Mouse (Mus musculus) skeletal muscle tissue, adult 2 months (tissue): ENCODE data around the gene Fer1l5.

ENCODE experiments used
- DNase-seq: peaks from one replicate; pipeline ENCODE4 v3.0.0-alpha.2; 2012; ENCODE audit warnings: low read depth, low spot score

The Fer1l5 gene

GRCm38 (mm10) chr1:36429511-36429910 is 57.4 kb downstream of the Fer1l5 start:
- DNase-seq, result no peak

DNA sequence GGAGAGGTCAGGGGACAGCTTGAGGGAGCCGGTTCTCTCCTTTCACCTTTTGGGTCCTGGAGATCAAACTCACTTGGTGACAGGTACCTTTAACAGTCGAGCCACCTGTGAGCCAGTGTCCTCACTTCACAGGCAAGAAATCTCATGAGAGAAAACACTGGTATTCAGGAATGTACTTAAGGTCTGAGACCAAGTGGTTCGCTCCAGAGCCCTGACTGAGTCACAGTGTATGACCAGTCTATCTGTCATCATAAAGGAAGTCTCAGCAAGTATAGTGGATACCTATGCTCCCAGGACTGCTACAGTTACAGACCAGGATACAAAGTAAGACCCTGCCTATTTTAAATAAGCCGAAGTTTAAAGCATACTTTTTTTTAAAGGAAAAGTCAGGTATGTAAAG is 60.9 kb downstream of the Fer1l5 start:
- no peak for DNase-seq

GRCm38 (mm10) chr1:36433616-36434015 is 61.5 kb downstream of the Fer1l5 start:
- no peak for DNase-seq

DNA sequence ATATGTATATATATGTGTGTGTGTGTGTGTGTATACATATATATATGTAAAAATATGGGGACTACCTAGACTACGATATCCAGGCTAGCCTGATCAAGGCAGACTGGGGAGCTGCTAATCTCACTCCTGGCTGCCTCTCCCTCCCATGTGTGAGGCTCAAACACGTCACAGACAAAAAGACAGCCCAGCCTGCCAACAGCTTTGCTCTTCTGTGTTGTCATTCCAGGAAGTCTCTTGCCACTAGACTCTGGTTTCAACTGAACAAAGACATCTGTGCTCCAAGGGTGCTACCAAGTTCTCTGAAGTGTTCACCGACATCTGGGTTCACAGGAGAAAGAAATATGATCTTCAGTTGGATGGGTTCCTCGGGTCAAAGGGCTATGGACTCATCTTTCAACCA is 63.0 kb downstream of the Fer1l5 start:
- DNase-seq, result peak; percentile 10

DNA sequence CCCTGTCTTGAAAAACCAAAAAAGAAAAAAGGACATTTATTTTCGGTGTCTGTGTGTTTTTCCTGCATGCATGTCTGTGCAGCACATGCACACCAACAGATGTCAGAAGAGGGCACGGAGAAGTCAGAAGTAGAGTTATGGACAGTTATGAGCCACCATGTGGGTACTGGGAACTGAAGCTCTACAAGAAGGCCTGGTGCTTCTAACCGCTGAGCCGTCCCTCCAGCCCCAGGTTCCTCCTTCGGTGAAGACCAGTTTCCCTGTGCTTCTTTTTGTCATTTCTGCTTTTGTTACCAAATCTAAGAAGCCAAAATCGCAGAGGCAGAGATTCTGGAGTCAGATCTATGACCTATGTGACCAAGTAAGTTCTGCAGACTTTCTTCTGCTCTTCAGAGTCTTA is 64.4 kb downstream of the Fer1l5 start:
- no peak for DNase-seq

- DNase-seq, result no peak
Measured at GRCm38 (mm10) chr1:36437223-36437622, 65.1 kb downstream of the Fer1l5 start.

DNA sequence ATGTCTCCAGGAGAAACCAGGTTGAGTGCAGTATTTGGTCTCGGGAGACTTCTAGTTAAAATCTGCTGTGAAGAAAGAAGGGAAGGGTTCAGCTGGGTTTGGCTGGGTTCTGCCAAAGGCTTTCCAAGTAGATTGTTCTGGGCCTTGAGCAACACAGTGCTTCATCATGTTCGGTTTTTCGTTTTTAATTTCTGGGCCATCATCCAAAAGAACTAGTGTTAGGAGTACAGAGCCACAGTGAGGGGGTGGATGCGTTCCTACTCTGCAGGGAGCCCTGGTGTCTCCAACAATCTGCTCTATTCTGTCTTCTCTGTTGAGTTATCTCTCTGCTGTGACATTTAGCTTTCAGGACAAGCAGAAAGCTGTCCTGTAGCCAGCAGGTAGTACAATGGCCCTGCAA is 69.0 kb downstream of the Fer1l5 start:
- peak; percentile 65 for DNase-seq

GRCm38 (mm10) chr1:36444471-36445464 is 72.7 kb downstream of the Fer1l5 start, which contains the start of gene Lman2l:
Gene Lman2l (minus strand): TSS chr1:36445271.
- peak; percentile 90 for DNase-seq

GRCm38 (mm10) chr1:36445508-36445907 is 73.4 kb downstream of the Fer1l5 start:
- no peak for DNase-seq

DNA sequence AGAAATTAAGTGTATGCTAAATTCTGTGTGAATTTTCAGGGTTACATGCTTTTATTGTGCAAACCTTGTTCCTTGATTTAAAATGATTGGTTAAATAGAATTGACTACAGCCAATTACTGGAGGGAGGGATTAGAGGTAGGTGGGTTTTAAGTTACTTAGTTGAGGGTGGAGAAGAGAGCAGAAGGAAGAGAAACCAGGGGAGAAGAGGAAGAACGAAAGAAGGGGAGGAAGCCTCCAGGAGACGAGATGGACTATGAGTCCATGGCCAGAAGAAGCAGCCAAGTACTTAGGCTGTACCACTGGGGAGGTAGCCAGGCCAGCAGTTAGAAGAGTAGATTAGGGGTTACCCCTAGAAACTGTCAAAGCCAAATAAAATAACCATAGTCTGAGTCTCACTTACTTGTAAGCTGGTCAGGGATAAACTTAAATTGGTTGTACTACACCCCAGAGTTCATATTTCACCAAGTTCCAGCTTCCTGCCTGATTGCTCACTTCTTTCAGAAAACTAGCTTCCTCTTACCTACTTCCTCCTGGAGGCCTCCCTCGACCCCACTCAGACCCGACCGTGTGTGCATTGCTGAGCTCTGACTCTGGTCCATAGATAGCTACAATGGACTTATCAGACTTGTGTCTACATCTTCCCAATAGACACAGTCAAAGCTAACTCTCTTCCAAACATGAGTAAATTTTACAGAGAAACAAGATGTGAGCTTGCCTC is 74.2 kb downstream of the Fer1l5 start:
- DNase-seq, result no peak

DNA sequence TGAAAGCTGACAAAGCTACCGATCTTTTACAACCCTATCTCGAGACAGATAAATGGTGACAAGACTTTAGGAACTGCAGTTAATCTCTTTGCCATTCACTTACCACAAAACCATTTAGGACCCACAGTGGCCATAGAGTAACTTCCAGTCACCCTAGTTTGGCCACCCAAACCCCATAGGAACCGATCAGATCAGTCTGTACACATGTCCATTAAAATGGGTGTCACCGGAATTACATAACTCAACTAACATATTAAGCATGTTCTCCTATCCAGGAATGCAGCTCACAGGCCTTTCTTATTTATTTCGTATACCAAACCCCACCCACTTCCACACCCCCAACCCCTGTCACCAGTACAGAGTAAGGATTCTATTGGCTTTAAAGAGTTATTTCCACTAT is 74.8 kb downstream of the Fer1l5 start:
- DNase-seq, result no peak

DNA sequence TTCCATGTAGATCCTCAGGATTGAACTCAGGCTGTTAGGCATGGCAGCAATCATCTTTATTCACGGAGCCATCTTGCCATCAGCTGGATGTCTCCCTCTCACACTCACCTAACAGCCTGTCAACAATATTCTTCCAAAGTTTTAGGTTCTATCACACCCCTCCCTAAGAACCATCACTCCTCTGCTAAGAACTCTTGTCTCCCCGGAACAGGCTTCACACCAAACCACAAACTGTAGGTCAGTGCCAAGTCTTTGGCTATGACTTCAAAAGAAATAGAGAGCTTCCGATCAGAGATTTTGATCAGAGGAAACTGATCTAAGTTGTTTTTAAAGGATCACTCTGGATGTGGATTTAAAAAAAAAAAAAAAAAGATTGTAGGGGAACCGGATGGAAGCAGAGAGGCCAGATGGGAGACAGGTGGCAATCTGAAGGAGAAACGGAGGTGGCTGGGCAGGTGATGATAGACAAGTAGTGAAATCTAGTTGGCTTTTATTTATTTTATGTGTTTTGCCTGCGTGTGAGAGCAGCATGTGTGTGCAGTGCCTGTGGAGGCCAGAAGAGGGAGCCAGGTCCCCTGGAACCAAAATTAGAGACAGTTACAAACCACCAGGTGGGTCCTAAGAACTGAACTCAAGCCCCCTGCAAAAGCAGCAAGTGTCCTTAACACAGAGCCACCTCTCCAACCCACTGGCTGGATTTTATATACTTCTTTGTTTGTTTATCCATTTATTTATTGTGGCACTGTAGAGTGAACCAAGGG is 82.1 kb downstream of the Fer1l5 start:
- no peak for DNase-seq

DNA sequence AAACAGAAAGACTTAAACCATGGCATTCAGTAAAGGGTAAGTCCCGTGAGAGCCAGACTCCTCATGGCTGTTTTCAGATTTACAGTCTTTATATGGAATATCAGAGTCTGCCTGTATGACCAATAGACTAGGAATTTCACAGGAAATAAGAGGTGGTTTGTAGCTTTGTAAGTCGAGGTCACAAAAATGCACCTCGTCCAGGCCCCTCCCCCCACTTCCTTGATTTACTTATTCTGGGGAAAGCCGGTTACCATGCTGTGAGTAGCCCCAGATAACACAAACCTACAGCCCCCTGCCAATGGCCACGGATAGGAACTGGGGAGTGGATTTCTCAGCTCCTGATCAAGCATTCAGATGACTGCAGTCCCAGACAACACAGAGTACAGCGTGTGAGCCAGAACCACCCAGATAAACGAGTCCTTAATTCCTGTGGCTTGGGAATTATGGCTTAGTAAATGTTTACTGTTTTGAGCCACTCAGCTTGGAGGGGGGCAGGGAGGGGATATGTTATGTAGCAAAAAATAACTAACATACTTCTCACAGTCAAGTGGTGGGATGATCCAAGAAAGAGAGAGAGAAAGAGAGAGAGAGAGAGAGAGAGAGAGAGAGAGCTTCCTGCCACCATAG is 85.4 kb downstream of the Fer1l5 start:
- DNase-seq, result no peak

GRCm38 (mm10) chr1:36458169-36458568 is 86.1 kb downstream of the Fer1l5 start:
- no peak for DNase-seq

DNA sequence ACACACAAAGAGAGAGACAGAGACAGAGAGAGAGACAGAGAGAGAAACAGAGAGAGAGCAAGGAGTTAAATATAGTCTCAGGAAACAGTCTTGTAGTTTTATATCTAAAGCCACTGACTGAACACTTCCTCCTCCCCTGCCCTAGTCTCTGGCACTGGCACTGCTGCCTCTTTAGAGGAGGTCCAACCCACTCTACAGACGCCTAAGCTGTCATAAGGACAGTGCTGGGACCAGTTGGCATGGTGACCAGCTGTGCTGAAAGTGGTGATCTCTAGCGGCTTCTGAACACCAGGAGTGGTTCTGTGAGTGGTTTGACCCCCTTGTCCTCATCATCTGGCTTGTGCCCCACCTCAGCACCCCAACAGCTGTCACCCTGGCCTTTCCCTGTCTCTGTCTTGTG is 89.7 kb downstream of the Fer1l5 start:
- no peak for DNase-seq

GRCm38 (mm10) chr1:36465641-36466160 is 93.6 kb downstream of the Fer1l5 start:
- DNase-seq, result no peak

DNA sequence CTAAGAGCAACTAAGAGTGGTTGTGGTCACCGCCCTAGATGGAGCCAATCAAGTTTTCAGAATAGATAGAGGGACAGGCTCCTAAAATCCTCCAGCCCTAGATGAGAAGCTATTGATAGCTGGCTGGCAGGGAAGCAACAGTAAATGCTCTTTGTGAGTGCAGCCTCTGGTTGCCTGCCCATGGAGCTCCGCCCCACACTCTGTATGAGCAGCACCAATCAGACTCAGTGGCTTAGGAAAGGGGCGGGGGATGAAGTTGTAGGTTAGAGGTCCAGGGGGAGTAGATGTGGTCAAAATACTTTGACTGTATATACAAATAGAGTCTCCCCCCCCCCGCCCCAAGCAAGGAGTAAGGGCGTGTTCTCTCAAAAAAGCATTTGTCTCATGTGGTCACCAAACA is 95.4 kb downstream of the Fer1l5 start:
- no peak for DNase-seq

- peak; percentile 75 for DNase-seq
Measured at GRCm38 (mm10) chr1:36469811-36470444, 97.8 kb downstream of the Fer1l5 start.

DNA sequence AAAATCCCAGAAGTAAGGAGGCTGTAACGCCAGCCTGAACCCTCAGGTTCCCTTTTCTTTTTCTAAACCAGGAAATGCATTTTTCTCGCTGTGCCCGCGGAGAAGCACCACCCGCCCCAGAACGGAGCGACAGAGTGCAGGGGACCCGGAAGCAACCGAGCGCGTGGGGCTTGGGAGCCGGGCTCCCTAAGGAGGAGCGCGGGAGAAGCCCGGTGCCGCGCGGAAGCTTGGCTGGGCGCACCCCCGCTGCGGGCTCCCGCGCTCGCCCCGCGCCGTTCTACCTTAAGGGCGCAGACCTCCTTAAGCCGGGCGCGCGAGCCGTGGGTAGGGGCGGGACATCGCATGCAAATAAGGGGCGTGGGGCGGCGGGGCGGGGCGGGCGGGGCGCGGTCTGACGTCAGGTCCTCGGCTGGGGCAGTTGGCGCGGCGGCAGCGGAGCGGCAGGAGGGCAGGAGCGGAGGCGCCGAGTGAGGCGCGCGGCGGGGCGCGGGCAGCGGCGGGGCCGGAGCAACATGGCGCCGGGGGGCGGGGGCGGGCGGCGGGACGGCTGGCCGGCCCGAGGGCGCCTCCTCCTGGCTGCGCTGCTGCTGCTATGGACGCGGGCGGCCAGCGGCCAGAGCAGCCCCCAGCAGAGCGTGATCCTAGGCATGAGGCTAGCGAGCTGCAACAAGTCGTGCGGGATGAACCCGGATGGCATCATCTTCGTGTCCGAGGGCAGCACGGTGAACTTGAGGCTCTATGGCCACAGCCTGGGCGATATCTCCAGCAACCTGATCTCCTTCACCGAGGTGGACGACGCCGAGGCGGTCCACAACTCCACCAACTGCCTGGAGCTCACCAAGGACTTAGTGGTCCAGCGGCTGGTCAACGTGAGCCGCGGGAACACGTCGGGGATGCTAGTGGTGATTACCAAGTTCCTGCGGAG is 99.4 kb downstream of the Fer1l5 start, which contains the start of gene Cnnm4:
TSS of gene Cnnm4 (plus strand) at position 440 of the 925 bp plus-strand sequence.
- peak; percentile 84 for DNase-seq
